Mouse (Mus musculus): ENCODE measurements around the gene Gm4498. TPM values are rescaled to one million over a fixed set of nuclear protein-coding genes. Genes with fewer than 3 reads are reported as not detected.
"Not testable (repeated sequence)": the region's sequence is repeated elsewhere in the genome, so short reads cannot be mapped to it uniquely, and the experiment has no call there.

Gm4498 gene
- total RNA-seq (2021) = not detected
- long read RNA-seq, experiment 1 = 0 reads
- long read RNA-seq, experiment 2 = 0 reads

- not testable (repeated sequence) for DNase-seq (ENCODE audit: low spot score in 2 of 2)
Observed at GRCm38 (mm10) chr7:20233728-20234127, at the start of gene Gm4498. Gm4498 (minus strand) TSS chr7:20233828.

- DNase-seq (ENCODE audit: low spot score in 2 of 2) = not testable (repeated sequence)
Observed at GRCm38 (mm10) chr7:20262734-20263133, 29.1 kb upstream of the Gm4498 start, which contains the start of gene Gm5890. Gm5890 (minus strand) TSS chr7:20262834.

DNA sequence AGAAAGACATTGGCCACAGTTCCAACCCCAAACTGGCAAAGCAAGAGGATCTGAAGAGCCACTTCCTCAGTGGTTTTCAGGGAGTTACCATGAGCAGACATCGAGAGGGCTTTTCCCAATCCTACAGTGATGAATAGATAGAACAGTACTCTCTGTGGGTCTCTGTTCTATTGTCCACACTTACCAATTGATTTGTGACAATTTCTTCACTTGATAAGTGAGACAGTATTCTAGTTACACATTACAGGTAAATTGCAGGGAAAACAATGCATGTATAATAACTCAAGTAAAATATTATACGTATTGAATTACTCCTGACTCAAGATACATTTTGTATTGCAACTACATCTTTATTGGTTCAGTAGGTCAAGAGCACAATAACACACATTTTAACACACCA, 28.1 kb downstream of the Gm4498 start, which contains the start of gene Gm6164:
TSS of gene Gm6164 (minus strand) at position 101 of the 400 bp plus-strand sequence.
- not testable (repeated sequence) for DNase-seq (ENCODE audit: low spot score in 2 of 2)

DNA sequence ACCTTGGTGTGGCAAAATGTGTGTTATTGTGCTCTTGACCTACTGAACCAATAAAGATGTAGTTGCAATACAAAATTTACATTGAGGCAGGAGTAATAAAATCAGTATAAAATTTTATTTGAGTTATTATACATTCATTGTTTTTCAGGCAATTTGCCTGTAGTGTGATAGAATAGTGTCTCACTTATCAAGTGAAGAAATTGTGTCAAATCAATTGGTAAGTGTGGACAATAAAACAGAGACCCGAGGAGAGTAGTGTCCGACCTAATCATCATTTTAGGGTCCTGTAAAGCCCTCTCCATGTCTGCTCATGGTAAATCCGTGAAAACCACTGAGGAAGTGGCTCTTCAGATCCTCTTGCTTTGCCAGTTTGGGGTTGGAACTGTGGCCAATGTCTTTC, 40.2 kb downstream of the Gm4498 start, which contains the start of gene Vmn1r95:
TSS of gene Vmn1r95 (plus strand) at position 301 of the 400 bp plus-strand sequence.
- not testable (repeated sequence) for DNase-seq (ENCODE audit: low spot score in 2 of 2)

Other genes starting within 250 kb of the Gm4498 start
- gene Nlrp9b, start 242.4 kb downstream of the Gm4498 start, total RNA-seq (2021) = not detected
- gene Vmn1r91, start 134.1 kb downstream of the Gm4498 start, total RNA-seq (2021) = not detected
- gene Gm16442, start 111.2 kb downstream of the Gm4498 start, total RNA-seq (2021) = not detected
- not detected for gene Vmn1r93, start 94.7 kb downstream of the Gm4498 start, total RNA-seq (2021)
- gene Vmn1r94, start 65.5 kb downstream of the Gm4498 start, total RNA-seq (2021) = not detected
- gene Vmn1r95, start 40.1 kb downstream of the Gm4498 start, total RNA-seq (2021) = not detected
- not detected for gene Gm6164, start 28.2 kb downstream of the Gm4498 start, total RNA-seq (2021)
- gene Gm5890, start 29.0 kb upstream of the Gm4498 start, total RNA-seq (2021) = not detected
- not detected for gene Gm4133, start 100.2 kb upstream of the Gm4498 start, total RNA-seq (2021)
- gene Gm5728, start 141.6 kb upstream of the Gm4498 start, total RNA-seq (2021) = not detected
- not detected for gene Vmn1r100, start 184.1 kb upstream of the Gm4498 start, total RNA-seq (2021)
- not detected for gene Vmn1r101, start 208.8 kb upstream of the Gm4498 start, total RNA-seq (2021)
- not detected for gene Gm10670, start 241.1 kb upstream of the Gm4498 start, total RNA-seq (2021)